Mouse (Mus musculus) kidney, postnatal 4 days (tissue): ENCODE measurements around the gene AY761185.
"Not testable (repeated sequence)": the region's sequence is repeated elsewhere in the genome, so short reads cannot be mapped to it uniquely, and the experiment has no call there.

Experiments
- DNase-seq, 2 experiments: peaks; one replicate each; pipeline ENCODE4 v3.0.0; 2021; ENCODE audit warnings: mixed read lengths in 2 of 2

The AY761185 gene

DNA sequence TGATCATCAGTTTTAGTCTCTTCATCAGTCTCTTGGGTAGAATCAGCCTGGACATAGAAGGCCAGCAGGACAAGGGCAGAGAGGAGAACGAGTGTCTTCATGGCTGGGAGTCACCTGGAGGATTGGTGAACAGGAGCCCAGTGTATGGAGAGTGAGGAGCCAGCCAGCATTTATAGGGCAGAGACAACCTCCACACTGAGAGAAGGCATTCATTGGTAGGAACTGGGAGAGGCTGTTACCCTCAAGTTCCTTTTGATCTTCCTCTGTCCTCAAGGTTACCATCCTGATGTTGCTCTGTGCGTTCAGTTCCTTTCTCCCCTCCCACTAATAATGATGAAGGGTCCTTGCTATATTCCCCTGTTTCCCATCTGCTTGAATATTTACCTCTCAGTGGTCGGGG lies at the start of gene AY761185:
TSS of gene AY761185 (minus strand) at position 101 of the 400 bp plus-strand sequence.
- DNase-seq = no peak

GRCm38 (mm10) chr8:20994042-20994441 lies 49.5 kb upstream of the AY761185 start:
- DNase-seq = not testable (repeated sequence)

- no peak for DNase-seq
Measured at GRCm38 (mm10) chr8:20979846-20980245, 35.3 kb upstream of the AY761185 start.

DNA sequence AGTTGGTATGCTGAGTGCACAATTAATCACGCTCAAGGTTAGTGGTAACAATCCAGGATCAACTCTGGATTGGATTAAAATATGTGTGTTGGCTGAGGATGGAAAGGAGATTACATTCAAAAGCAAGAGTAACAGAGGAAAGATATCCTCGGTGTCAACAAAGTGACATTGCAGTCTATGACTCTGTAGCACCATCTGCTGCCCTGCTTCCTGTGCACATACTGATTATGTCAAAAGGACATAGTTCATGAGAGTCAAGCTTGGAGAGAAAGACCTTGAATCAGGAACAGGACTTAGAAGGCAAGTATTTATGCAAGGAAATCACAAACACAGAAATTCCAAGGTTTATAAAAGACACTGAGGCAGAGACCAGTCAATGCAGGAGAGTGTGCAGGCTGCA lies 20.0 kb upstream of the AY761185 start:
- DNase-seq = no peak

- DNase-seq = no peak
Measured at GRCm38 (mm10) chr8:20921971-20922370, 22.5 kb downstream of the AY761185 start, which contains the start of gene Gm6040. Gene Gm6040 (minus strand): TSS chr8:20922071.

- DNase-seq = no peak
Measured at GRCm38 (mm10) chr8:20912288-20912687, 32.2 kb downstream of the AY761185 start.

GRCm38 (mm10) chr8:20908256-20908655 lies 36.3 kb downstream of the AY761185 start:
- no peak for DNase-seq

- DNase-seq = no peak
Measured at GRCm38 (mm10) chr8:20907119-20907518, 37.4 kb downstream of the AY761185 start.

DNA sequence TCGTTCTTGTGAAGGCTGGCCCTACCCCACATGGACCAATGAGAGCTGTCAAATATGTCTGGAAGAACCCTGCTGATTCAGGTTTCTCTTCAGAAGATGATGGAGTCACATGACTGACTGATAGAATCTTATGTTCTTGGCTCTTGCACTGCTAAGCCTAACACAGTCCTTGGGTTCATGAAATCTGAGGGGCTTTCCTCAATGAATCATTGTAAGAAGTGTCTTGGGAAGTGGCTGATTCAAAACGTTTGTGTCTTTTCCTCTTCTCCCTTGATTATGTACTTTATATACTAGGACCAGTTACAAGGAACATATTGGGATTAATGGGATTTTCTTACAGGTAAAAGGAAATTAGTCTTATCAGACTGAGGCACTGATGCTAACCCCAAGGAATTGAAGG lies 42.0 kb downstream of the AY761185 start, which contains the start of gene Gm15056:
TSS of gene Gm15056 (minus strand) at position 101 of the 400 bp plus-strand sequence.
- no peak for DNase-seq
